Mouse (Mus musculus): ENCODE data around the gene Oser1. TPM values are rescaled to one million over a fixed set of nuclear protein-coding genes. Genes with fewer than 3 reads are reported as not detected.

Oser1 gene
- polyA plus RNA-seq, 1 experiment from 2014 or later: 94.0 TPM

- ATAC-seq (ENCODE audit: insufficient number of reproducible peaks, low FRiP score, low TSS enrichment, low read depth): no peak
Observed at GRCm38 (mm10) chr2:163439488-163439887, 15.0 kb upstream of the Oser1 start.

GRCm38 (mm10) chr2:163438619-163439451 is 14.3 kb upstream of the Oser1 start:
- ATAC-seq (ENCODE audit: insufficient number of reproducible peaks, low FRiP score, low TSS enrichment, low read depth): no peak
- Histone ChIP-seq H3K9me3 (no peaks in the 10 kb centered on the region), H3K4me1 (peaks cover 8% of the 10 kb centered on the region), H3K4me2 (peak overlapping the region; percentile 27), H3K9ac (no peak overlapping the region), H3K27me3 (peaks cover 32% of the 10 kb centered on the region), H3K27ac (no peak overlapping the region), H3K4me3 (peak overlapping the region; percentile 18), H3K36me3 (no peaks in the 10 kb centered on the region)
- WGBS: 3% methylated on average over 30 of the region's 30 CpGs

More at GRCm38 (mm10) chr2:163439488-163439887, 15.0 kb upstream of the Oser1 start:
- Histone ChIP-seq H3K27ac (no peak overlapping the region), H3K27me3 (peaks cover 32% of the 10 kb centered on the region), H3K4me3 (no peak overlapping the region), H3K36me3 (no peaks in the 10 kb centered on the region), H3K4me2 (no peak overlapping the region), H3K9ac (no peak overlapping the region), H3K9me3 (no peaks in the 10 kb centered on the region), H3K4me1 (peaks cover 8% of the 10 kb centered on the region)
- WGBS: 67% methylated on average over 1 of the region's 1 CpGs

- Histone ChIP-seq H3K4me3 (peak within 1 kb of the TSS; percentile 18), H3K9ac (no peak within 1 kb of the TSS), H3K4me2 (peak within 1 kb of the TSS; percentile 27), H3K36me3 (no peaks in the 10 kb centered on the region), H3K4me1 (peaks cover 8% of the 10 kb centered on the region), H3K27me3 (peaks cover 32% of the 10 kb centered on the region), H3K9me3 (no peaks in the 10 kb centered on the region), H3K27ac (no peak within 1 kb of the TSS)
- no peak for ATAC-seq (ENCODE audit: insufficient number of reproducible peaks, low FRiP score, low TSS enrichment, low read depth)
- WGBS: 2% methylated on average over 18 of the region's 18 CpGs
Observed at GRCm38 (mm10) chr2:163438246-163438618, 13.7 kb upstream of the Oser1 start, which contains the start of gene Gdap1l1. Gene Gdap1l1, plus strand, starts transcription at chr2:163438476.

GRCm38 (mm10) chr2:163437800-163438199 is 13.3 kb upstream of the Oser1 start:
- Histone ChIP-seq H3K4me2 (no peak overlapping the region), H3K4me3 (no peak overlapping the region)
- 42% methylated on average over 4 of the region's 4 CpGs for WGBS

GRCm38 (mm10) chr2:163433971-163434370 is 9.5 kb upstream of the Oser1 start:
- H3K4me2 ChIP-seq: no peak overlapping the region
- no peak overlapping the region for H3K4me3 ChIP-seq
- H3K27ac ChIP-seq: no peak overlapping the region
- no peak for ATAC-seq (ENCODE audit: insufficient number of reproducible peaks, low FRiP score, low TSS enrichment, low read depth)
- no peaks in the 10 kb centered on the region for H3K36me3 ChIP-seq
- no peak overlapping the region for H3K9ac ChIP-seq
- H3K9me3 ChIP-seq: no peaks in the 10 kb centered on the region
- H3K4me1 ChIP-seq: peaks cover 8% of the 10 kb centered on the region
- H3K27me3 ChIP-seq: peaks cover 18% of the 10 kb centered on the region
- 14% methylated on average over 4 of the region's 4 CpGs for WGBS

More at GRCm38 (mm10) chr2:163437800-163438199, 13.3 kb upstream of the Oser1 start:
- peaks cover 32% of the 10 kb centered on the region for H3K27me3 ChIP-seq
- no peak overlapping the region for H3K9ac ChIP-seq
- peaks cover 8% of the 10 kb centered on the region for H3K4me1 ChIP-seq
- H3K36me3 ChIP-seq: no peaks in the 10 kb centered on the region
- H3K9me3 ChIP-seq: no peaks in the 10 kb centered on the region
- no peak overlapping the region for H3K27ac ChIP-seq
- no peak for ATAC-seq (ENCODE audit: insufficient number of reproducible peaks, low FRiP score, low TSS enrichment, low read depth)

- H3K4me1 ChIP-seq: no peaks in the 10 kb centered on the region
- H3K9me3 ChIP-seq: no peaks in the 10 kb centered on the region
- no peak overlapping the region for H3K4me2 ChIP-seq
- ATAC-seq (ENCODE audit: insufficient number of reproducible peaks, low FRiP score, low TSS enrichment, low read depth): no peak
- H3K36me3 ChIP-seq: no peaks in the 10 kb centered on the region
- H3K4me3 ChIP-seq: no peak overlapping the region
- H3K27ac ChIP-seq: no peak overlapping the region
- H3K27me3 ChIP-seq: no peaks in the 10 kb centered on the region
- 78% methylated on average over 9 of the region's 9 CpGs for WGBS
- H3K9ac ChIP-seq: no peak overlapping the region
Observed at GRCm38 (mm10) chr2:163431289-163431688, 6.8 kb upstream of the Oser1 start.

- no peaks in the 10 kb centered on the region for H3K36me3 ChIP-seq
- 34% methylated on average over 4 of the region's 4 CpGs for WGBS
- no peaks in the 10 kb centered on the region for H3K9me3 ChIP-seq
- no peak for ATAC-seq (ENCODE audit: insufficient number of reproducible peaks, low FRiP score, low TSS enrichment, low read depth)
- no peaks in the 10 kb centered on the region for H3K4me1 ChIP-seq
- no peak overlapping the region for H3K27ac ChIP-seq
- H3K9ac ChIP-seq: no peak overlapping the region
- no peak overlapping the region for H3K4me2 ChIP-seq
- no peak overlapping the region for H3K4me3 ChIP-seq
- no peaks in the 10 kb centered on the region for H3K27me3 ChIP-seq
Observed at GRCm38 (mm10) chr2:163428346-163429011, 4.0 kb upstream of the Oser1 start.

GRCm38 (mm10) chr2:163422895-163423660 is 1.4 kb downstream of the Oser1 start:
- no peaks in the 10 kb centered on the region for H3K27me3 ChIP-seq
- 77% methylated on average over 9 of the region's 9 CpGs for WGBS

GRCm38 (mm10) chr2:163420366-163420886 is 4.1 kb downstream of the Oser1 start:
- H3K27me3 ChIP-seq: no peaks in the 10 kb centered on the region
- no peaks in the 10 kb centered on the region for H3K36me3 ChIP-seq
- H3K4me3 ChIP-seq: peak overlapping the region; percentile 96
- peak overlapping the region; percentile 66 for H3K4me2 ChIP-seq
- 24% methylated on average over 10 of the region's 10 CpGs for WGBS
- H3K9ac ChIP-seq: peak overlapping the region; percentile 60
- peaks cover 20% of the 10 kb centered on the region for H3K4me1 ChIP-seq
- ATAC-seq (ENCODE audit: insufficient number of reproducible peaks, low FRiP score, low TSS enrichment, low read depth): no peak
- no peak overlapping the region for H3K27ac ChIP-seq
- H3K9me3 ChIP-seq: no peaks in the 10 kb centered on the region

More at GRCm38 (mm10) chr2:163422895-163423660, 1.4 kb downstream of the Oser1 start:
- no peak overlapping the region for H3K4me3 ChIP-seq
- peaks cover 16% of the 10 kb centered on the region for H3K4me1 ChIP-seq
- no peaks in the 10 kb centered on the region for H3K36me3 ChIP-seq
- H3K27ac ChIP-seq: no peak overlapping the region
- no peaks in the 10 kb centered on the region for H3K9me3 ChIP-seq
- no peak for ATAC-seq (ENCODE audit: insufficient number of reproducible peaks, low FRiP score, low TSS enrichment, low read depth)
- H3K4me2 ChIP-seq: no peak overlapping the region
- H3K9ac ChIP-seq: no peak overlapping the region

- peak overlapping the region; percentile 88 for H3K27ac ChIP-seq
- peak overlapping the region; percentile 96 for H3K4me3 ChIP-seq
- peak overlapping the region; percentile 67 for H3K4me2 ChIP-seq
- H3K4me1 ChIP-seq: peaks cover 20% of the 10 kb centered on the region
- peak overlapping the region; percentile 86 for H3K9ac ChIP-seq
- H3K9me3 ChIP-seq: no peaks in the 10 kb centered on the region
- no peaks in the 10 kb centered on the region for H3K27me3 ChIP-seq
- H3K36me3 ChIP-seq: peaks cover 6% of the 10 kb centered on the region; the same call in 1 of the 2 replicates
- peak; percentile 100 for ATAC-seq (ENCODE audit: insufficient number of reproducible peaks, low FRiP score, low TSS enrichment, low read depth)
- WGBS: under 1% methylated on average over 70 of the region's 71 CpGs
Observed at GRCm38 (mm10) chr2:163419346-163420045, 5.0 kb downstream of the Oser1 start.

GRCm38 (mm10) chr2:163418841-163419345 is 5.6 kb downstream of the Oser1 start:
- WGBS: under 1% methylated on average over 46 of the region's 50 CpGs
- Histone ChIP-seq H3K27ac (peak overlapping the region; percentile 83), H3K9me3 (no peaks in the 10 kb centered on the region), H3K4me1 (peaks cover 20% of the 10 kb centered on the region), H3K4me2 (peak overlapping the region; percentile 67), H3K9ac (peak overlapping the region; percentile 86), H3K4me3 (peak overlapping the region; percentile 96), H3K36me3 (peaks cover 10% of the 10 kb centered on the region; the same call in 1 of the 2 replicates), H3K27me3 (no peaks in the 10 kb centered on the region)
- ATAC-seq (ENCODE audit: insufficient number of reproducible peaks, low FRiP score, low TSS enrichment, low read depth): peak; percentile 40
